Mouse (Mus musculus) spleen, embryonic (tissue): ENCODE measurements around the gene Txnrd3.

Experiments used
- CTCF ChIA-PET: fragments of 350-600 bp; sonication (Branson Sonifier 250); formaldehyde crosslinking; loops from one replicate; lab custom pipeline; 2022; lab: Charles Lee

The Txnrd3 gene

GRCm38 (mm10) chr6:89643798-89644270 is at the start of gene Txnrd3:
Gene Txnrd3 (plus strand): TSS chr6:89643988.
- CTCF ChIA-PET = interaction anchor here (1.5 kb wide), 1 partner anchor 9 kb away, joined by 4 read pairs; no protein-coding TSS in a partner anchor

DNA sequence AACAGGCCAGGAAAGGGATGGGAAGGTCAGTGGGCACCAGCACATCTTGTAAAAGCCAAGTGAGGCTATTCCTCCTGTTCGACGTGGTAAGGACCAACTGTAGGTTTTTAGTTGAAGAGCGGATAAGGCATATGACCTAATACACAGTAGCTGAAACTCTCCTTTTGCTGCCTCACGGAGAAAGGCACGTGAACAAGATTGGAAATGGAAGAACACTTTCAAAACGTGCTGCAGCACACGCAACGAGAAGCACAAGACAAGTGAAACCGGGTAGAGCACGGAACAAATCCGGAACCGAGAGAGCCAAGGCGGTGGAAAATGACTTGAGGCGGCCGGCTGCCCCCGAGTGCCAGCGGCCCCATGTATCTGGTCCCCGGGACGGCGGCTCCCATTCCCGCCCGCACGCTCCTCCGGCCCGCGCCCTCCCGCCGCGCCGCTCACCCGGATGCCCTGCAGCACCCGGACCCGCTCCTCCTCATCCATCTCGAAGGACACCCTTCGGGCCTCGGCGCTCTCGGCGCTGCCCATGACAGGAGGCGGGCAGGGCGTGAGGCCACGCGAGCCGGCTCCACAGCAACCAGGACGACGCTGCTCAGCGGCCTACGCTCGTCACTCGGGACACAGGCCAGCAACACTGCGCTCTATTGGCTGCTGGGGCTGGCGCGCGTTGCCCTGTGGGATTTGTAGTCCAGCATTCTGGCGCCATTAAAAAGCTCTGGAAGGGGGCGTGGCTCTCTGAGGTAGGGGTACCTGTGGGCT is 48.6 kb upstream of the Txnrd3 start, which contains the start of gene Chchd6:
Chchd6 (minus strand) TSS at position 635 of the 759 bp plus-strand sequence.
- CTCF ChIA-PET = no interaction called here

DNA sequence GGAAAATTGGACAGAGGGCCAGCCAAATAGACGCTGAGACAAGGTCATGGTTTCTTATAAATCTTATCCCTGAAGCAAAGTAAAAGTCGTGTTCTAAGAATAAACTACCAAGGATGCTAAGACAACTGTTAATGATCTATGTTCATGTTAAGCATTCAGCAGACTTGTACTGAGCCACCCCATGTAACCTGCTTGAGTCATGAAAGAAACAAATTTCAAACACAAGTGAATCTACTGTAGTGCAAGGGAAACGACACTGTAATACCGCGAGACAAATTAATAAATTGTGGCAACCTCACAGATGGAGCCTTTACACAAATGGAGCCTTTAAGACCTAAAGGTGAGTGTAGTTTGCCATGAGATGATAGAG is 48.0 kb upstream of the Txnrd3 start:
- CTCF ChIA-PET = no interaction called here

GRCm38 (mm10) chr6:89596510-89596909 is 47.3 kb upstream of the Txnrd3 start:
- CTCF ChIA-PET = interaction anchor here (0.6 kb wide), 1 partner anchor 36 kb away, joined by 8 read pairs; no protein-coding TSS in a partner anchor

GRCm38 (mm10) chr6:89606096-89606495 is 37.7 kb upstream of the Txnrd3 start:
- CTCF ChIA-PET = no interaction called here

DNA sequence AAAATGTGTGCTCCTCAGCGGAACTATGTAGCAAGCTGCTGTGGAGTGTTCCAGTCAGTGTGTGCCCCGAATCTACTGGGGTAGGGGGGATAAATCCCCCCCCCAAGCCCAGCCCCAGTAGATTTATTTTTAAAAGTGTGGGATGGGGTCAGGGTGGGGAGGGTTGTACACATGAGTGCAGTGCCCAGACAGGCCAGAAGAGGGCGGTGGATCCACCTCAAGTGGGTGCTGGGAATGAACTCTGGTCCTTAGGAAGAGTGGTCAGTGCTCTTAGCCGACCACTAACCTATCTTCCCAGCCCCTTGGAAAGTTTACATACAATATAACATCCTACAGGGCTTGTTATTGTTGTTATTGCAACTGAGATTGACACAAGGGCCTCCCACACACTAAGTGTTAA is 35.8 kb upstream of the Txnrd3 start:
- CTCF ChIA-PET = interaction anchor here (0.6 kb wide), 1 partner anchor 671 kb away, joined by 3 read pairs; no protein-coding TSS in a partner anchor

DNA sequence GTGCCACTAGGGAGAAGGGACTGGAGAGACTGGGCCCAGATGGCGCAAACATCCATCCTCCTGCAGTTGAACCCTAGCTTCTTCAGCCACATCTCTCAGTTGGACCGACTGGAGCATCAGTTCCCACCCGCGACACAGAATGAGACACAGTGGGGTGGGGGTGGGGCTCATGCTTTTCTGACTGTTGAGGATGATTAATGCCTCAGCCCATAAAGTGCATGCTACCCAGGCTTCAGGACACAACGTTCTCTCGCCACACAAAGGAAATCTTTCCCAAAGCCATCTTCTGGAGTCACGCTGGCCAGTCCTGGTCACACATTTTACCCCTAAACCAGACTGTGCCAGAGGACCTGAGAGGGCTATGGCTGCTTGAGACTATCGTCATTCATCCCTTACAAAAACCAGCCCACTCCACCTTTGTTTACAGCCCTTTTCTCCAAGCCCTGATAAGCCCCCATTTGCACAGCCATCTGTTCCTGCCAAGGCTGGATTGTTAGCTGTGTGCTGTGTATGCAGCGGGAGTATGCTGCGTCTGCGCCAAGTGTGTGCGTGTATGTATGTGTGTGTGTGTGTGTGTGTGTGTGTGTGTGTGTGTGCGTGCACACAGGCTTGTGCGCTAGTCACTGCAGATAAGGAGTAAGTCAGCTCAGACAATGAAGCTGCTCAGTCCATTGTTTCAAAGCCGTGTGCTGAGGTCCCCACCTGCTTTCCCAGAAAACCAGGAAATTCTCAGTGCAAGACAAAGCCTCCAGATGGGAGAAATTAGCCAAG is 30.3 kb upstream of the Txnrd3 start:
- CTCF ChIA-PET = no interaction called here

DNA sequence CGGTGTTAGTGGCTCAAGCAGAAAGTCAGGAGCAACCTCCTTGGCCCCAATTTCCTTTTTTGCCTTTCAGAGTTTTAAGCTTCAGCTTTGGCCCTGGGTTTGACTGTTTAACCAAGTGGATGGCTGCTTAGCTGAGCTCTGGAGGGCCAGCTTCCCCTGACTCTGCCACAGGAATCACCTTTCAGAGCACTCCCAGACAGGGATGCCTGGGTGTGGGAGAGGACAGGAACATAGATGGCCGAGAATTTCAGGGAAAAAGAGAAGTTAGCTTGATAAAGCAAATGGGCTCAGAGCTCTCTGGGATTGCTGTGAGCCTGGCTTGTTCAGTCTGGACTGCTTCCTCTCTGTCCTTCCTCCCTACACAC is 29.7 kb upstream of the Txnrd3 start:
- CTCF ChIA-PET = no interaction called here

- CTCF ChIA-PET = no interaction called here
Measured at GRCm38 (mm10) chr6:89614596-89615372, 29.0 kb upstream of the Txnrd3 start.

GRCm38 (mm10) chr6:89615373-89615755 is 28.4 kb upstream of the Txnrd3 start:
- CTCF ChIA-PET = no interaction called here

GRCm38 (mm10) chr6:89622647-89623046 is 21.1 kb upstream of the Txnrd3 start:
- CTCF ChIA-PET = no interaction called here

DNA sequence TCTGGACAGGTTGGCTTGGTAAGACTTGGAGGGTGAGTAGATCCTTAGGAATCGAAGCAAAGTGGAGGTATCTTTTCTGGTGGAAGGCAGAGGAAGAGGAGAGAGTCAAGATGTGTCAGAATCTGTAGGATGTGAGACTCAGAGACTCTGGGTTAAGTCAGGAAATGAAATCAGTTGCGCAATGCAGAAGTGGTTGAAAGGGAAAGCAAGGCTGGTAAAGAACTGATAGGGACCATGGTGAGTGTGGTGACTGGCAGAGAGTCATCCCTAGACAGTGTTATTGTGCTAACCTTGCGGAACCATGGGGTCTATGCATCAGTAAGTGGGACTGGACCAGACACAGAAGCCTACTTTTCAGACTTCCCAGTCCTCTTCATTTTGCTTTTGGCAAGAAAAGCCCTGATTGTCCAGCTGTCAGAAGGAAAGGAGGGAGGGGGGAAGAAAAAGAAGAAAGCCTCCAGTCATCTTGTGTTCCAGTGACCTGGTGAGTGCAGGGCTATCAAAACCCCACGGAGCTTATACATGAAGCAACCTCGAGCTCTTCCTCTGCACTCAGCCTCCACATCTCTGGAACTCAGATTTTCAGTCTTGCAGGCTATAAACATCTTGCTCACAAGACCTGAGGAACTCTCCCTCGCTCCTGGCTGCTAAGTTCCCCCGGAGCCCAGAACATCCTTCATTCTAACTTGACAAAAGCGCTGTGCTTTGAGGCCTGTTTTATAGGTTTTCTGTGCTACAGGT is 15.6 kb upstream of the Txnrd3 start:
- CTCF ChIA-PET = interaction anchor here (0.6 kb wide), 1 partner anchor 65 kb away, joined by 3 read pairs; no protein-coding TSS in a partner anchor

GRCm38 (mm10) chr6:89631809-89632562 is 11.8 kb upstream of the Txnrd3 start:
- CTCF ChIA-PET = interaction anchor here (0.6 kb wide), 1 partner anchor 937 kb away, joined by 3 read pairs; no protein-coding TSS in a partner anchor

- CTCF ChIA-PET = no interaction called here
Measured at GRCm38 (mm10) chr6:89633115-89633514, 10.7 kb upstream of the Txnrd3 start.

DNA sequence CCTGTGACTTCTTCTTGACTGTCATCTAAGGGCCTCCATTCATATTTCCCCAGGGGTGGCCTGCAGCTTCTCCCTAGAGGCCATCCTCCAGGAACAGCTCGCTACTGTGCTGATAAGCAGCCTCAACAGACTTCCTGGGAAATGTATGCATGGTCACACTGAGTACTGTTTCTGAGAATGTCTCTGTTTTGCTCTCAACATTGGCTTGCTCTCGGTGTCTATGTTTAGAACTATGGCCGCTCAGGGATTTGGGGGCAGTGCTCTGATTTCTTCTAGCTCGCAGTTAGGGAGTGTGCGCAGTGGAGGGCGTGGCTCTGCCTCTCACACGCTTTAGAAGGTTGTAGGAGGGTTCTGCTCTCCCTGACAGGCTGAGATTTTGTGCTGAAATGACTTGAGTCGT is 9.4 kb upstream of the Txnrd3 start:
- CTCF ChIA-PET = interaction anchor here (1.0 kb wide), 1 partner anchor 9 kb away, joined by 4 read pairs; the partner anchor contains the start of gene Txnrd3

DNA sequence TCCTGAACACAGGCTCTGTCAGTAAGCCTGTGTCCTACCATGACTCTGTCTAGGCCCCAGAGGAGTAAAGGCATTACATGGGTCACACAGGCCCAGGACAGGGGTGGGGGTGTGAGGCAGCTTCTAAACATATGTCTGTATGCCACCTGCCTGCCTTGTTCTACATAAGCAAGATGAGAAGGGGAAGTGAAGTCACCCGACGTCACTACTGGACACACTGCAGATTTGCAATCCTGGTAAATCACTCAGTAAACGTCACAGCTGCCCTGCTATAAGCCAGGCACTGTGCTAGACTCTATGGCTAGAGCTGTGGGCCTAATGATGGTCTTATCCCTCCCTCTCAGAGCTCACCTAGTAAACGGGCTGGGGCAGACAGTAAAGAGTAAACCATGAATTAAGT is 5.8 kb upstream of the Txnrd3 start:
- CTCF ChIA-PET = interaction anchor here (0.6 kb wide), 2 partner anchors 722 to 741 kb away, joined by 8 to 12 read pairs; no protein-coding TSS in a partner anchor

DNA sequence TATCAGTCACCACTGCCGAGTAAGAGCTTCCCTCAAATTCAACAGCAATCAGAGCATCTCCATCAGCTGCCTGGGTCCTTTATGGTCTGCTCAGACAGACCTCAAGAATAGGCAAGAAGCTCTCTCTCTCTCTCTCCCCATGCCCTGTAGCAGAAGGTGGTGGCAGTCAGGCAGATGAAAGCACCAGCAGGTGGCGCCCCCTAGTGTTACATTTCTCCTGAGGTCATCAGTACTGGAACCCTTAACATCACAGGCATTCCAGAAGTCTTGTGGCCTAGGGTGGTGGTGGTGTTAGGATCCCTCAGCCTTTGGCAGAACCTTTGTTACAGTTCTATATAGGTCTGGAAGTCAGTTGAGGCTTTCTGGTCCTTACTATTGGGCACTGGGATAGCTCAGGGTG is 4.8 kb upstream of the Txnrd3 start:
- CTCF ChIA-PET = interaction anchor here (0.5 kb wide), 1 partner anchor 1628 kb away, joined by 3 read pairs; no protein-coding TSS in a partner anchor

DNA sequence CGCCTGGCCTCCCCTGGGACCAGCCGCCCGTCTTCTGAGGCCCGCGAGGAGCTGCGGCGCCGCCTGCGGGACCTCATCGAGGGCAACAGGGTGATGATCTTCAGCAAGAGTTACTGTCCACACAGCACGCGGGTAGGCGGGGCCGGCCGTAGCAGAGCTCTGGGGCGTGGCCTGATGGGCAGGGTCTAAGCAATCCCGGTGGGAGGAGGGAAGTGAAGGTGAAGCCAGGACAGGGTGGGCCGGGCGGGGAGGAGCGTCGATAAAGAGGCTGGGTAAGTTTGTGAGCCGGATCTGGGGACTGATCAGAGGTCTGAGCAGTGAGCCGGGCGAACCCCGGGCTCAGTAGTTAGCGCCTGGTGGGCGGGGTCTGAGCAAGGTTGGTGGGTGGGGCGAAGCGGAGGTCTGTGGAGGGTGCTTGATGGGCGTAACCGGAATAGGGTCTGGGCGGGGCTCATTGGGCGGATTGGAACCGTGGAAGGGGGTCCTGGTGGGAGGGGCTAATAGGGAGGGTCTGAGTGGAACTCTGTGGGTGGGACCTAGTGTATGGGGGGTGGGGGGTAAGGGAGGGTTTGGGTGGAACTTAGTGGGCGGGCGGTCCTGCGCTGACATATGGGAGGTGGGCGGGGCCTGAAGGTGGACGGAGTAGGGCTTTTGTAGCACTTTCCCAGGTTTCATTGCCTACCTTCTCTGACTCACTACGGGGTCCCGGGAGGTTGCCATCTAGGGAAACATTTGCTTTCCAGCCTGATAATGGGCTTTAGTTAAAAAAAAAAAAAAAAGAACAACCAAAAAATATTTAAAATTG is 685 bp downstream of the Txnrd3 start:
- CTCF ChIA-PET = interaction anchor here (1.5 kb wide), 1 partner anchor 9 kb away, joined by 4 read pairs; no protein-coding TSS in a partner anchor

- CTCF ChIA-PET = no interaction called here
Measured at GRCm38 (mm10) chr6:89649897-89650296, 6.1 kb downstream of the Txnrd3 start.
